Mouse (Mus musculus) hindbrain, embryonic 13.5 days (tissue): ENCODE results near the gene Creb3l1. TPM values are rescaled to one million over a fixed set of nuclear protein-coding genes. Genes with fewer than 3 reads are reported as not detected.

Experiments
- ATAC-seq: fragments of 200-750 bp; cut with Nextera tagmentation; 2 replicates; pipeline ENCODE4 v1.8.0; 2017; ENCODE audit warnings: moderate TSS enrichment; ENCODE audit not compliant: low FRiP score
- H3K27ac ChIP-seq: fragments of 300-500 bp; sonication (generic); 2 replicates; pipeline ENCODE4 v1.5.1; 2015; ENCODE audit warnings: inconsistent platforms, mild to moderate bottlenecking, moderate library complexity
- H3K27me3 ChIP-seq: fragments of 300-500 bp; sonication (generic); 2 replicates; pipeline ENCODE4 v1.6.1; 2015; ENCODE audit warnings: mild to moderate bottlenecking, inconsistent platforms
- H3K36me3 ChIP-seq: fragments of 300-500 bp; sonication (generic); 2 replicates; pipeline ENCODE4 v1.6.1; 2015; ENCODE audit warnings: mild to moderate bottlenecking, inconsistent platforms
- H3K4me1 ChIP-seq: fragments of 300-500 bp; sonication (generic); replicated peaks from 2 replicates; pipeline ENCODE4 v1.6.1; 2015; ENCODE audit warnings: inconsistent platforms
- H3K4me2 ChIP-seq: fragments of 300-500 bp; sonication (generic); 2 replicates; pipeline ENCODE4 v1.6.1; 2015; ENCODE audit warnings: inconsistent platforms, mild to moderate bottlenecking, moderate library complexity
- H3K4me3 ChIP-seq: fragments of 300-500 bp; sonication (generic); 2 replicates; pipeline ENCODE4 v1.5.1; 2015; ENCODE audit warnings: mild to moderate bottlenecking, inconsistent platforms
- H3K9ac ChIP-seq: fragments of 300-500 bp; sonication (generic); 2 replicates; pipeline ENCODE4 v1.6.1; 2015; ENCODE audit warnings: mild to moderate bottlenecking, inconsistent platforms
- H3K9me3 ChIP-seq: fragments of 300-500 bp; sonication (generic); 2 replicates; pipeline ENCODE4 v1.6.1; 2016; ENCODE audit warnings: inconsistent platforms
- WGBS: fragments of 180-500 bp; shearing (Covaris S2); methylation state at CpG from one replicate; pipeline ENCODE4 v1.1.7; 2015; 5-methylcytosine and 5-hydroxymethylcytosine counted together
- polyA plus RNA-seq: library from polyadenylated mRNA; unstranded; fragments of >200 nt; fragmentation: Nextera tagmentation; extraction: Ambion mirVana; gene quantifications from 2 replicates; pipeline ENCODE4 v1.2.1, GENCODE M21; 2015

Creb3l1 gene
- 1.3 and 2.4 TPM in 2 replicates for polyA plus RNA-seq

- Histone ChIP-seq H3K4me3 (peak within 1 kb of the TSS; percentile 62), H3K9me3 (no peaks in the 10 kb centered on the region), H3K36me3 (no peaks in the 10 kb centered on the region), H3K4me2 (peak within 1 kb of the TSS; percentile 96), H3K4me1 (peaks cover 12% of the 10 kb centered on the region), H3K27me3 (peaks cover 48% of the 10 kb centered on the region), H3K27ac (no peak within 1 kb of the TSS), H3K9ac (peak within 1 kb of the TSS; percentile 72)
- ATAC-seq: peak; percentile 60; the same call in 1 of the 2 replicates
- under 1% methylated on average over 27 of the region's 27 CpGs for WGBS
These were observed at the start of gene Creb3l1 for GRCm38 (mm10) chr2:92024274-92024672. Gene Creb3l1, minus strand, starts transcription at chr2:92024502.

- 77% methylated on average over 4 of the region's 4 CpGs for WGBS
- ATAC-seq: no peak
- no peak overlapping the region for H3K27ac ChIP-seq
These were observed 46.8 kb upstream of the Creb3l1 start for GRCm38 (mm10) chr2:92071143-92071542.

DNA sequence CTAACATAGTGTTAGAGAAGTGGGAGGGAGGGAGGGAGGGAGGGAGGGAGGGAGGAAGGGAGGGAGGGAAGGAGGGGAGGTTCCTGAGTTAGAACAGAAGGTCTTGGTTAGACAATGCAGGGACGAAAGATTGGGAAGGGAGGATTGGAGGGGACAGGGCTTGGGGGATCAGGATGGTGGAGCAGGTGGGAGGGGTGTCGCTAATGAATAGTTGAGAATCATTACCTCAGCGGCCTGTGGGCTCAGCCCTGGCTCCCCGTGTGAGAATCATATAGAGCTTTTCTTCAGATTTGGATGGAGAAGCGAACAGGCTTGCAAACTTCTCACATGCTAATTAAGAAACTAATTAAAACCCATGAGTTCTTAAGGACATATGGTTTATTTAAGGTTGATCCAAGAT lies 45.3 kb upstream of the Creb3l1 start:
- 62% methylated on average over 5 of the region's 5 CpGs for WGBS
- Histone ChIP-seq H3K27ac (no peak overlapping the region), H3K36me3 (no peaks in the 10 kb centered on the region), H3K4me3 (no peak overlapping the region), H3K4me1 (no peaks in the 10 kb centered on the region), H3K4me2 (no peak overlapping the region), H3K9ac (no peak overlapping the region), H3K27me3 (no peaks in the 10 kb centered on the region), H3K9me3 (no peaks in the 10 kb centered on the region)
- no peak for ATAC-seq

More at GRCm38 (mm10) chr2:92071143-92071542, 46.8 kb upstream of the Creb3l1 start:
- H3K36me3 ChIP-seq: no peaks in the 10 kb centered on the region
- H3K9ac ChIP-seq: no peak overlapping the region
- H3K4me3 ChIP-seq: no peak overlapping the region
- H3K9me3 ChIP-seq: no peaks in the 10 kb centered on the region
- no peaks in the 10 kb centered on the region for H3K27me3 ChIP-seq
- H3K4me2 ChIP-seq: no peak overlapping the region
- H3K4me1 ChIP-seq: no peaks in the 10 kb centered on the region

DNA sequence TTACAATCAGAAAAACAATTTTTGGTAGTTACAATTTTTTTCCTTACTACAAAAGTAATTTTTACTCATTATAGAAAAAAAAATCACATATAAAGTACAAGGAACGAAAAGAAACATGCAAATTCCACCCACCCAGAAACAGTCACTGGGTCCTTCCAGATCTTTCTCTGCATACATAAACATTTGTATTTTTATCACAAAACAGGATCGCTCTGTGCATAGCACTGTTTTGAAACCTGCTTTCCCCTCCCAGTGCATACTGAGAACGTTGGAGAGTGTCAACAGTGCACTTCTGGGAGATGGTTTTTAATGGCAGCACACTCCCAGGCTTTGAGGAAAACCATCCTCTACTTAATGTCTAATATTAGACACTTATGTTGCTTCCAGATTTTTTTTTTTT lies 43.3 kb upstream of the Creb3l1 start:
- Histone ChIP-seq H3K27ac (no peak overlapping the region), H3K36me3 (no peaks in the 10 kb centered on the region), H3K9ac (no peak overlapping the region), H3K4me3 (no peak overlapping the region), H3K9me3 (no peaks in the 10 kb centered on the region), H3K4me2 (no peak overlapping the region), H3K27me3 (0 out of 2 replicates have a peak, but pooled peaks cover 4% of the 10 kb centered on the region), H3K4me1 (no peaks in the 10 kb centered on the region)
- 85% methylated on average over 3 of the region's 3 CpGs for WGBS
- ATAC-seq: no peak

- no peaks in the 10 kb centered on the region for H3K9me3 ChIP-seq
- ATAC-seq: no peak
- no peak overlapping the region for H3K27ac ChIP-seq
- no peak overlapping the region for H3K4me3 ChIP-seq
- 0 out of 2 replicates have a peak, but pooled peaks cover 4% of the 10 kb centered on the region for H3K27me3 ChIP-seq
- 85% methylated on average over 1 of the region's 1 CpGs for WGBS
- no peaks in the 10 kb centered on the region for H3K4me1 ChIP-seq
- no peak overlapping the region for H3K9ac ChIP-seq
- H3K4me2 ChIP-seq: no peak overlapping the region
- no peaks in the 10 kb centered on the region for H3K36me3 ChIP-seq
These were observed 42.6 kb upstream of the Creb3l1 start for GRCm38 (mm10) chr2:92066899-92067298.

DNA sequence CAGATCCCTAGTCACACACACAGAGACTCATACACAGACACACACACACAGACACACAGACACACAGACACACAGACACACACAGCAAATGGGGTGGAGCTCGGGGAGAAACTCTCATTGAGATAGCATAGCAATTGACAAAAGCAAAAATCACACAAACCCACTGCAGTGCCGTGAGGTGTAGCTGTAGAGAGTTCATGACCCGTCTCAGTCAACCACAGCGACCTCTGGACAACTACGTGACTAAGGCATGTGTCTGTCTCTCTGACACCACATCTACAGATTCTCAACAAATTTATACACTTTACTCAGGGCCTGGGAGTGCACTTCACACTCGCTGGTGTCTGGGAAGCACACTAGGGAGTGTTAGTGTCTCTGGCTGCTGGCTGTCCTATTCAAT lies 41.6 kb upstream of the Creb3l1 start:
- H3K36me3 ChIP-seq: no peaks in the 10 kb centered on the region
- no peaks in the 10 kb centered on the region for H3K4me1 ChIP-seq
- H3K4me2 ChIP-seq: no peak overlapping the region
- H3K27me3 ChIP-seq: peaks cover 10% of the 10 kb centered on the region
- no peak overlapping the region for H3K9ac ChIP-seq
- 67% methylated on average over 6 of the region's 6 CpGs for WGBS
- no peaks in the 10 kb centered on the region for H3K9me3 ChIP-seq
- H3K27ac ChIP-seq: no peak overlapping the region
- ATAC-seq: no peak
- no peak overlapping the region for H3K4me3 ChIP-seq

DNA sequence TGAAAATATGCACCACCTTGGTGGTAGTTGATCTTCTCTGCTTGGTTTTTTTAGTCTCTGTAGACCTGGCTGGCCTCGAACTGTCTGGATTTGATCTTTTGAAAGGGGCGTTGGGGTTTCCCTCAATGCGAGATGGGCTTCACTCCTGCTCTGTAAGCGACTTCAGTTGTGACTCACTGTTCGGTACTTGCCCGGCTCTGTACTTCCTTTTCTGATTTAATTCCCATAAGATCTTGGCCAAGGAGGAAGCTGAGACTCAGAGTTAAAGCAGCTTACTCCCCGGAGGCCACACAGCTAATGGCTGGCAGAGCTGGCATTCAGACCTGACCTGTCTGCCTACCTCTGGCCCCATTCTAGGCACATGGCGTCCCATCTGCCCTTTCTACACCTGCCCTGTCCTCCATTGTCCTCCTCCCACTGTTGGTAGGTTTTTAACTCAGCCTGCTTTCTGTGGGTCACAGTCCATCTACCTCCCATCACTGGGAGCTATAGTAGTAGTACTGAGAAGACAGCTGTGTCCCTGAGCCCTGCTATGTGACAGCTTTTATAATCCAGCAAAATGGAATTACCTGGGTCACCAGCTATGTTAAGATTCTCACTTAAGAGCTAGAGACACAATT lies 41.1 kb upstream of the Creb3l1 start:
- Histone ChIP-seq H3K27ac (no peak overlapping the region), H3K4me3 (no peak overlapping the region), H3K4me1 (no peaks in the 10 kb centered on the region), H3K36me3 (no peaks in the 10 kb centered on the region), H3K9ac (no peak overlapping the region), H3K9me3 (no peaks in the 10 kb centered on the region), H3K4me2 (no peak overlapping the region), H3K27me3 (peaks cover 16% of the 10 kb centered on the region)
- ATAC-seq: no peak
- 90% methylated on average over 8 of the region's 8 CpGs for WGBS

- Histone ChIP-seq H3K4me3 (no peak overlapping the region), H3K4me1 (peaks cover 13% of the 10 kb centered on the region), H3K9me3 (no peaks in the 10 kb centered on the region), H3K27me3 (peaks cover 22% of the 10 kb centered on the region), H3K9ac (no peak overlapping the region), H3K4me2 (no peak overlapping the region), H3K27ac (no peak overlapping the region), H3K36me3 (no peaks in the 10 kb centered on the region)
- no peak for ATAC-seq
- 68% methylated on average over 5 of the region's 5 CpGs for WGBS
These were observed 38.8 kb upstream of the Creb3l1 start for GRCm38 (mm10) chr2:92063106-92063505.

DNA sequence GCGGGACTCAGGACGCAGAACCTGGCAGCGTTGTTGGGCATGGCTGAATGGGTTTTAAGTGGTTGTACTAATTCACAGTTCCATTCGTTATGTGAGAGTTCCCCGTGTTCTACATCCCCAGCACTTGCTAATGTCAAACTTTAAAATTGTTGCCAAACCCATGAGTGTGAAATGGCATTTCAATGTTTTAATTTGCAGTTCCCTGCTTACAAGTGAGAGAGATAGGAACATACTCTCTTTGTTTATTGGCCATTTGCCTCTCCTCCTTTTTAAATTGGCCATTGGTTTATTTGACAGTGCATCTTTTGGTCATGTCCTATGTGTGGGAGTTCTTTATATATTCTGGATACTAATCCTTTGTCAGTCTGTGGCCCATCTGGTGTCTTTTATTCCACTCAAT lies 37.0 kb upstream of the Creb3l1 start:
- Histone ChIP-seq H3K36me3 (no peaks in the 10 kb centered on the region), H3K27ac (no peak overlapping the region), H3K4me3 (no peak overlapping the region), H3K9me3 (no peaks in the 10 kb centered on the region), H3K27me3 (peaks cover 31% of the 10 kb centered on the region), H3K4me1 (peaks cover 13% of the 10 kb centered on the region), H3K9ac (no peak overlapping the region), H3K4me2 (no peak overlapping the region)
- ATAC-seq: no peak
- 83% methylated on average over 5 of the region's 5 CpGs for WGBS

DNA sequence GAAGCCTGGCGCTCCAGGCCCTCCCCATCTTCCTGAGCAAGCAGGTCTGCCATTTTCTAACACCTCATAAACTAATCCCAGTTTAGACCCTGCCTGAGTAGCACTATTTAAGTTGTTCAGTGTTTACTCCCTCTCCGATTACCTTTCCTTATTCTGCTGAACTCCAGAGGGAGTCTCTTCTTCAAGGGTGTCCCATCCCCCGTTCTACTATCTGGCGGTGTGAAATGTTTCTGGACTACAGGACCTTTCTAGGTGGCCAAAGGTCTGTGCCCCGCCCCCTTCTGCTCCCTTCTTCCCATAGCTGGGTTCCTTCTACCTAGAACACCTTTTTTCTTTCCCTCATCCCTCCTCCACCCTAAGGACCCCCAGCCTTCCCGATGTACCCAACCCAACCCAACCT lies 36.0 kb upstream of the Creb3l1 start:
- 12% methylated on average over 6 of the region's 6 CpGs for WGBS
- 0 out of 2 replicates have a peak, but pooled peaks have one; percentile 0 for ATAC-seq

DNA sequence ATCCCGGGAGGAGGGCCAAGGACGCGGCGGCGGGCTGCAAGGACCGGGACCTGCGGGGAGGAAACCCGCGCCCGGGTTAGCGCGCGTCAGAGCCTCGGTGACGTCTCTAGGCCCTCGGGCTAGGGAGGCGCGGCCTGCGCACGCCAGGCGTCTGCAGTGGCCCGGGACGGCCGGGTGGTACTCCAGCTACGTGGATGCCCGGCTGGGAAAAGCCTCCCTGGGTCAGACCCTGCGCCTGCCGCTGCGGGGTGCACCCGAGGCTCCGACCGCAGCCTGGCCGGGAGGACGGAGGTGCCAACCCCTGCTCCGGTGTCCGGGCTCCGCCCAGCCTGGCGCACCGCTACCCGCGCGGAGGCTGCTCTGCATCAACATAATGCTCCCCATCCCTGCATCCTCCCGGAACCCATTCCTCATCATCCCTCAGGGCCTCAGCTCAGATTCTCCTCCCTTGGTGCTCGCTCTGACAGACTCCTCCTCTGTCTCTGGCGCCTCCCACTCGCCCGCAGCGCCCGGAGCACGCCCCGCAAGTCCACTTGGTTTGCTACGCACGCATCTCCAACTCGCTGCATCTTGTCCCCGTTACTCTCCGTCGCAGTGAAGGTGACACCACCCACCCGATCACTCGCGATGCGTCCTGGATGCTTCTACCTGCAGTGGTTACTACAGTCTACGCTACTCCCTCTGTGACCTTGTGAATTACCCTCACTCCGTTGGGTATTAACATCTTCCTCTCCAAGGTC lies 35.3 kb upstream of the Creb3l1 start:
- Histone ChIP-seq H3K4me2 (peak overlapping the region; percentile 94), H3K36me3 (no peaks in the 10 kb centered on the region), H3K9me3 (no peaks in the 10 kb centered on the region), H3K9ac (peak overlapping the region; percentile 90), H3K4me1 (peaks cover 23% of the 10 kb centered on the region), H3K27ac (peak overlapping the region; percentile 93), H3K27me3 (peaks cover 47% of the 10 kb centered on the region), H3K4me3 (peak overlapping the region; percentile 73)
- under 1% methylated on average over 63 of the region's 63 CpGs for WGBS
- peak; percentile 83 for ATAC-seq

More for the DNA sequence above, 36.0 kb upstream of the Creb3l1 start:
- H3K9me3 ChIP-seq: no peaks in the 10 kb centered on the region
- H3K4me3 ChIP-seq: peak overlapping the region; percentile 73
- H3K36me3 ChIP-seq: no peaks in the 10 kb centered on the region
- peak overlapping the region; percentile 93 for H3K27ac ChIP-seq
- peak overlapping the region; percentile 94 for H3K4me2 ChIP-seq
- H3K9ac ChIP-seq: peak overlapping the region; percentile 90
- H3K4me1 ChIP-seq: peaks cover 23% of the 10 kb centered on the region
- H3K27me3 ChIP-seq: peaks cover 41% of the 10 kb centered on the region

GRCm38 (mm10) chr2:92058936-92059335 lies 34.6 kb upstream of the Creb3l1 start:
- ATAC-seq: 0 out of 2 replicates have a peak, but pooled peaks have one; percentile 0

More at GRCm38 (mm10) chr2:92058936-92059335, 34.6 kb upstream of the Creb3l1 start:
- peak overlapping the region; percentile 94 for H3K4me2 ChIP-seq
- WGBS: 1% methylated on average over 11 of the region's 11 CpGs
- peaks cover 55% of the 10 kb centered on the region for H3K27me3 ChIP-seq
- peak overlapping the region; percentile 93 for H3K27ac ChIP-seq
- H3K9me3 ChIP-seq: no peaks in the 10 kb centered on the region
- peak overlapping the region; percentile 90 for H3K9ac ChIP-seq
- H3K4me1 ChIP-seq: peaks cover 23% of the 10 kb centered on the region
- H3K4me3 ChIP-seq: peak overlapping the region; percentile 73
- H3K36me3 ChIP-seq: no peaks in the 10 kb centered on the region
